Mouse (Mus musculus): ENCODE data around the gene Lmo2.
"Not testable (repeated sequence)": the region's sequence is repeated elsewhere in the genome, so short reads cannot be mapped to it uniquely, and the experiment has no call there.

DNA sequence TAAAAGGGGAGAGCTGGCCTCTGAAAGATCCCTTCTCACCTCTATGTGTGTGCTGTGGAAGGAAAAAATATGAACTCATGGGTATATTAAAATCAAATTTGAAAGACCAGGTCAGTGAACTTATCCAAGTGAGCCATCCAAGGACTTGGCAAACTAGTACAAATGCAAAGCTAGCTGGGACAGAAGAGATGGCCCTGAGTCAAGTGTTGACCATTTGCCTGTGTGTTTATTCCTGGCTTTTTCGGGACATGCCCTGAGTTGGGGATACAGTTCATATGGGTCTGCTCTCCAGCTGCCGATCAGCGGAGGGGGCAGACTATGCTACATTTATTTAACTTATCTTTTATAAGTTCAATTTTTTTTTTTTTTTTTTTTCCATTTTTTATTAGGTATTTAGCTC, 51.1 kb downstream of the Lmo2 start:
- TF ChIP-seq MEF2A (IDR thresholded peaks at IDR 0.05; ENCODE audit: borderline replicate concordance, low read depth, low read length); POLR2A (IDR thresholded peaks at IDR 0.05; ENCODE audit: low read depth, low read length); MXI1 (IDR thresholded peaks at IDR 0.05; ENCODE audit: low read depth, low read length); CHD1 (IDR thresholded peaks at IDR 0.05; ENCODE audit: low read depth, low read length); USF2 (conservative IDR thresholded peaks at IDR 0.05; ENCODE audit: low read depth, low read length): not testable (repeated sequence)
